9 mouse cellular contexts compared by ENCODE assay signal in the genomic region with DNA sequence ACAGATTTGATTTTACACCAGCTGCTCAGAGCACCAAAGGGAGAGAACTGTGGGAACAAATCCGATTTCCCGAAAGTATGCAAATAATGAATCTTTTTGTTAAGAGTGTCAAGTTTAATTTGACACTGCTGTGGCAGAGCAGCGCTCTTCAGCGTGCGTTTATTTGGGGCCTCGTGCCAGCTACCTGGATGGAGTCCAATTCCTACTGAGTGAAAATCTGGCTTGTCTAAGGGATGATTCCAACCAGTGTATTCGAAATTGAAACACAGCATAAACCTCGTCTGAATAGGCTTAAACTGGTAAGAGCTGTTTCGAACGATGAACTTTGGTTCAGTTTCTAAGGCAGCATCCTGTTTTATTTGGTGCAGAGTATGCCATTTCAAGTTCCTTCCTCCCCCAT.
DNase-seq lines count a peak whose midpoint lies in the region; ATAC-seq and TF ChIP-seq lines count a peak whose summit lies in the region.
"Had no signal": no experiment of that assay in that cellular context is flagged by ENCODE, and none has a peak within 500 bp of the region (broad histone marks: within the 10 kb centered on the region; RNA-seq: fewer than 3 reads in every experiment).

No protein-coding gene starts in this region.

- H3K9me3 ChIP-seq in forebrain, embryonic 12.5 days = no peaks in the 10 kb centered on the region
- no peaks in the 10 kb centered on the region for H3K9me3 ChIP-seq in forebrain, embryonic 10.5 days
- no peaks in the 10 kb centered on the region for H3K9me3 ChIP-seq in midbrain, postnatal 0 days (ENCODE audit: low read length)

- no peak overlapping the region for H3K27ac ChIP-seq in forebrain, embryonic 12.5 days
- no peak overlapping the region for H3K27ac ChIP-seq in forebrain, embryonic 10.5 days
- H3K27ac ChIP-seq in midbrain, postnatal 0 days (ENCODE audit: low read depth, low read length) = no peak overlapping the region
- no peak overlapping the region for H3K27ac ChIP-seq in kidney, adult 2 months (ENCODE audit: insufficient read depth, low read depth, low read length)

- H3K9ac ChIP-seq in forebrain, embryonic 12.5 days = no peak overlapping the region
- no peak overlapping the region for H3K9ac ChIP-seq in midbrain, postnatal 0 days (replicated peaks; ENCODE audit: low read length, poor library complexity, severe bottlenecking)

- no peak for TF ChIP-seq CTCF in midbrain, postnatal 0 days (IDR thresholded peaks at IDR 0.05)
- no peak for TF ChIP-seq CTCF in kidney, adult 2 months (conservative IDR thresholded peaks at IDR 0.05; ENCODE audit: insufficient read depth, insufficient read length, low read depth, low read length)
- TF ChIP-seq CTCF in lung, adult 2 months (IDR thresholded peaks at IDR 0.05; ENCODE audit: insufficient read depth, low read length) = no peak

- no peaks in the 10 kb centered on the region for H3K36me3 ChIP-seq in forebrain, embryonic 12.5 days (replicated peaks)
- H3K36me3 ChIP-seq in forebrain, embryonic 10.5 days (replicated peaks) = no peaks in the 10 kb centered on the region
- no peaks in the 10 kb centered on the region for H3K36me3 ChIP-seq in midbrain, postnatal 0 days (ENCODE audit: insufficient read depth, low read length)
- H3K36me3 ChIP-seq in kidney, adult 2 months (ENCODE audit: control insufficient read depth, insufficient read depth, low read length) = no peaks in the 10 kb centered on the region

- peak; percentile 69; the same call in 1 of the 2 replicates for ATAC-seq in forebrain, embryonic 12.5 days (ENCODE audit: low FRiP score)
- ATAC-seq in midbrain, postnatal 0 days (ENCODE audit: low FRiP score) = peak; percentile 77
- no peak for ATAC-seq in granulocyte monocyte progenitor cell, adult 5-6 weeks (replicated peaks; ENCODE audit: poor library complexity, severe bottlenecking)

- WGBS in forebrain, embryonic 12.5 days = 56% methylated on average over 10 of the region's 10 CpGs
- 91% methylated on average over 10 of the region's 10 CpGs for WGBS in forebrain, embryonic 10.5 days
- WGBS in midbrain, postnatal 0 days = 25% methylated on average over 10 of the region's 10 CpGs
- 66% methylated on average over 10 of the region's 10 CpGs for WGBS in kidney, adult 2 months
- WGBS in lung, adult 2 months = 66% methylated on average over 10 of the region's 10 CpGs

- H3K27me3 ChIP-seq in forebrain, embryonic 12.5 days = no peaks in the 10 kb centered on the region
- H3K27me3 ChIP-seq in forebrain, embryonic 10.5 days (ENCODE audit: poor library complexity, severe bottlenecking) = no peaks in the 10 kb centered on the region
- H3K27me3 ChIP-seq in midbrain, postnatal 0 days (ENCODE audit: insufficient read depth, low read length) = no peaks in the 10 kb centered on the region
- no peaks in the 10 kb centered on the region for H3K27me3 ChIP-seq in kidney, adult 2 months (replicated peaks; ENCODE audit: control insufficient read depth, insufficient read depth, low read length)

- H3K4me3 ChIP-seq in forebrain, embryonic 12.5 days (replicated peaks) = no peak overlapping the region
- H3K4me3 ChIP-seq in forebrain, embryonic 10.5 days = no peak overlapping the region
- no peak overlapping the region for H3K4me3 ChIP-seq in midbrain, postnatal 0 days (ENCODE audit: low read depth, low read length)
- no peak overlapping the region for H3K4me3 ChIP-seq in kidney, adult 2 months (ENCODE audit: insufficient read depth, low read depth, low read length)
- H3K4me3 ChIP-seq in lung, adult 2 months (replicated peaks; ENCODE audit: extremely low read depth, low read depth, low read length) = no peak overlapping the region
- H3K4me3 ChIP-seq: myocyte had no signal

- no peak overlapping the region for H3K4me2 ChIP-seq in forebrain, embryonic 12.5 days
- H3K4me2 ChIP-seq in midbrain, postnatal 0 days (ENCODE audit: low read depth, low read length, poor library complexity, severe bottlenecking) = peak overlapping the region; percentile 7; the same call in 1 of the 2 replicates

- TF ChIP-seq POLR2A in kidney, adult 2 months (IDR thresholded peaks at IDR 0.05; ENCODE audit: low read depth, low read length) = no peak
- no peak for TF ChIP-seq POLR2A in lung, adult 2 months (IDR thresholded peaks at IDR 0.05; ENCODE audit: borderline replicate concordance, extremely low read depth, low read depth, low read length)

- H3K4me1 ChIP-seq in forebrain, embryonic 12.5 days = no peaks in the 10 kb centered on the region
- H3K4me1 ChIP-seq in forebrain, embryonic 10.5 days = no peaks in the 10 kb centered on the region
- no peaks in the 10 kb centered on the region for H3K4me1 ChIP-seq in midbrain, postnatal 0 days (ENCODE audit: insufficient read depth, low read length)
- no peaks in the 10 kb centered on the region for H3K4me1 ChIP-seq in kidney, adult 2 months (ENCODE audit: control insufficient read depth, insufficient read depth, low read length)
- H3K4me1 ChIP-seq in lung, adult 2 months (ENCODE audit: control insufficient read depth, insufficient read depth, low read length) = no peaks in the 10 kb centered on the region

- DNase-seq in forebrain, embryonic 10.5 days (ENCODE audit: extremely low spot score, low spot score) = no peak
- peak; percentile 62 for DNase-seq in cerebellum, adult 9-10 months
- DNase-seq in layer of hippocampus, adult 18-20 months (ENCODE audit: low spot score in 2 of 2) = peak; percentile 66 to 89
- peak; percentile 86 for DNase-seq in midbrain, postnatal 0 days (ENCODE audit: low spot score)
- no peak for DNase-seq in kidney, adult 2 months
- no peak for DNase-seq in lung, adult 2 months

Comparison
In these comparisons a context has a peak if more than half of its experiments do, and no peak if none do; other contexts are left out.
1. DNase-seq: peak in cerebellum, adult 9-10 months (single experiment), layer of hippocampus, adult 18-20 months (2 of 2) and midbrain, postnatal 0 days (single experiment); none in forebrain, embryonic 10.5 days (single experiment), kidney, adult 2 months (single experiment) and lung, adult 2 months (single experiment).